Mouse (Mus musculus) liver, postnatal 0 days (tissue): Measurements from ENCODE around the gene Slc41a3.

ENCODE experiments used
- CTCF ChIP-seq: sonication (generic); IDR thresholded peaks from 2 replicates; pipeline ENCODE4 v1.5.1; 2016; ENCODE audit warnings: antibody characterized with exemption, low read depth
- EP300 ChIP-seq: IDR thresholded peaks from 2 replicates; pipeline ENCODE4 v1.6.1; 2016; ENCODE audit warnings: antibody characterized with exemption, low read depth, mild to moderate bottlenecking

- TF ChIP-seq EP300: no peak
- peak; percentile 96 for TF ChIP-seq CTCF
Observed at GRCm38 (mm10) chr6:90607196-90607595, 2.7 kb downstream of the Slc41a3 start.
